Mouse (Mus musculus): ENCODE results near the gene Gm6871.

GRCm38 (mm10) chr7:41512672-41513071 is 60.8 kb downstream of the Gm6871 start:
- TF ChIP-seq CTCF (IDR thresholded peaks at IDR 0.05; ENCODE audit: low read depth, low read length) (no peak), POLR2A (IDR thresholded peaks at IDR 0.05; ENCODE audit: extremely low read depth, insufficient read depth, low read length) (no peak)
